Mouse (Mus musculus) thymus, postnatal 4 days (tissue): ENCODE results near the gene Nbeal1.

Source experiments
- DNase-seq: peaks from one replicate; pipeline ENCODE4 v3.0.0; 2021

Nbeal1 gene

DNA sequence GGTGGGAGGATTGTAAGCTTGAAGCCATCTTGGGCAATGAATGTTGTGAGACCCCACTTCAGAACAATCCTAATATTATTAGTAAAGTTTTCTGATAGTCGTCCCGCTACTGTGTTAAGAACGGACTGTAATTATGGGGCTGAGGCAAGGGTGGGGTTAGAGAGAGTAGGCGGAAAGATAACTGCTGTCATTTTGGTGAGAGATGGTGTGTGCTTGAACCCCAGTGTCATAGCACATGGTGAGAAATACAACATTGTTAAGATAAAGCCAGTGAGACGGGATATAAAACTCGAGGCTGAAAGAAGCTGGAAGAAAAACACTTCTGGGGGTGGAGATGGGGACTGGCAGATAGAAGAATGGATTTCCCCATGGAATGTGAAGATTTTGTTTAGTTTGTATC, 164.3 kb downstream of the Nbeal1 start:
- DNase-seq, result no peak

DNA sequence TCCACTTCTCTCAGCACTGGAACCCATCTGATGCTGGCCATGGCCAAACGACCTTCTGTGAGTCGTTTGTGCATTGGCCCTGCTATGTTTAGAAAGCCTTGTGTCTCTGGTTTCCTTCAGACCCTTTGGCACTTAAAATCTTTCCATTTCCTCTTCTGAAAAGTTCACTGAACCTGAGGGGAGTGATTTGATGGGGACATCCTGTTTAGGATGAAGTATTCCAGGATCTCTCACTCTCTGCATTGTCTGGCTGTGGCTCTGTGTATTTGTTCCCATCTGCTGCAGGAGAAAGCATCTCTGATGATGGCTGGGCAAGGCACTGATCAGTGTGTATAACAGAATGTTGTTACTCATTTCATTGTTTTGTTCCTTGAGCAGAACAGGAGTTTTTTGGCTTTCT, 165.3 kb downstream of the Nbeal1 start:
- DNase-seq, result no peak

DNA sequence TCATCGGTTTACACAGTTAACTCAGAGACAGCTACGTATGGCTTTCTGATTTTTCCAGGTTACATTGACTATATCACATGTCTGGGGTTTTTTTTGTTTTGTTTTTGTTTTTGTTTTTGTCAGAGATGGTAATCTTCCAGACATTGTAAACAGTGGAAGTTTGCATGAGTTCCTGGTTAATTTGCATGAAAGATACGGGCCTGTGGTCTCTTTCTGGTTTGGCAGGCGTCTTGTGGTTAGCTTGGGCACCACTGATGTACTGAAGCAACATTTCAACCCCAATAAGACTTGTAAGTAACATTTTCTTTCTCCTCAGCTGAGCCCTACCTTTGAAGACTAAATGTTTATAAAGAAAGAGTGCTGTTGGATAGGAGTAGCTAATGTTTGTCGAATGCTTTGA, 172.4 kb downstream of the Nbeal1 start:
- no peak for DNase-seq

DNA sequence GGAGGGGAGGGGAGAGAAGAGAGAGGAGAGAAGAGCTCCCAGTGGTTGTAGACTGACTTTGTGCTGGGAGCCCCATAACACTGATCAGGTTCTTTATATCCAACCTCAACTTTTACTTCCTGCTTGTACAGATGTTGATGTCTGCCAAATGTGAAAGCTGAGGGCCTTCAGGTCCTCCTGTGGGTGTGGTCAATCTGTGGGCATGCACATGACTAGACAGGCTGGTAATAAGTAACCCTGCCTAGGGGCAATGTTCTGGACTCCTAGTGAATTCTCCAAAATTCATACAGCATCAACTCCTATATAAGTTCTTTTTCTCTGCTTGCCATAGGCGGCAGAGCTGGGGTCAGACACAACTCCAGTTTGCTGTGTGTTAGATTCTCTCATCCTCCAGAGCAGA, 181.2 kb downstream of the Nbeal1 start:
- no peak for DNase-seq

DNA sequence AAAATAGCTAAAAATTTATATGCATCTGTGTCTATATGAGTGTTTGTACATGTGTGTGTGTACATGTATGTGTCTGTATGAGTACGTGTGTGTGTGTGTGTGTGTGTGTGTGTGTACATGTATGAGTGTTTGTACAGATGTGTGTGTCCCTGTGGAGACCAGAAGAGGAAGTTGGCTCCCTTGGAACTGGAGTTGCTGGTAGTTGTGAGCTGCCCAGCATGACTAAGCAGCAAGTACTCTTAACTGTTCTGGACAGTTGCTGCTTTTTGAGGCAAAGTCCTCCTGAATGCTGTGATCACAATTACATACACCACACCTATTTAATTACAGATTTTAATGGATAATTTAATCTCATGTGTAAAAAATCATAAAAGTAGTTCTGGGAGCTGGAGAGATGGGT, 196.2 kb downstream of the Nbeal1 start:
- no peak for DNase-seq

DNA sequence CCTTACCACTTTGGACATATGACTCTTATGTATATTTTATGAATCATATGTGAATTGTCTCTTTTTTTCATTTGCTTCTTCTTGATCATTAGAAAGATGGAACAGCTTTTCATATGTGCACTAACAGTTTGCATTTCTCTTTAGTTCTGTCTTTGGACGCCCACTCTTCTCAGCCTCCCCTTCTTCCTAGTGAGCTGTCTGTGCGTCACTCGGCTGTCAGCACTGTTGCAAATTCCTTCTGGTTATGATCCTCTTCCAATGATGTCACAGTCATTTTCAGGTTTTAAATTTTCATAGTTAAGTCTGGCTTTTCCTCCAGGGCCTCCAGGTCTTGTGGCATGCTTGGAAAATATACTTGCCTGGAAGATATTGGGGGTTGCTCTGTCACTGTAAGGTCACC, 201.5 kb downstream of the Nbeal1 start:
- no peak for DNase-seq
